In the genomic region with DNA sequence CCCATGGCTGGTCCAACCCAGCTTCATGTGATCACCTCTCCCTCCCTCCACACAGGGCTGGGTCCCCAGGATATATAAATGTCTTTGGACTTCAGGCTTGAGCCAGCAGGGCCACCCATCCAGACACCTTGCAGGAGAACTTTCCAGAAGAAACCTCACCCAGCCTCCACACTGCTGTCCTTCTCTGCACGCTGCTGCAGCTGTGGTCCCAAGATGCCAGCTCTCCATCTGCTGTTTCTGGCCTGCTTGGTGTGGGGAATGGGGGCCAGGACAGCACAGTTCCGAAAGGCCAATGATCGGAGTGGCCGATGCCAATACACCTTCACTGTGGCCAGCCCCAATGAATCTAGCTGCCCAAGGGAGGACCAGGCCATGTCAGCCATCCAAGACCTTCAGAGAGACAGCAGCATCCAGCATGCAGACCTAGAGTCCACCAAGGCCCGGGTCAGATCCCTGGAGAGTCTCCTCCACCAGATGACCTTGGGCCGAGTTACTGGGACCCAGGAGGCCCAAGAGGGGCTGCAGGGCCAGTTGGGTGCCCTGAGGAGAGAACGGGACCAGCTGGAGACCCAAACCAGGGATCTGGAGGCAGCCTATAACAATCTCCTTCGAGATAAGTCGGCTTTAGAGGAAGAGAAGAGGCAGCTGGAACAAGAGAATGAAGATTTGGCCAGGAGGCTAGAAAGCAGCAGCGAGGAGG, we compare ENCODE assay signal across 30 mouse cellular contexts. TPM values are rescaled to one million over a fixed set of nuclear protein-coding genes. Genes with fewer than 3 reads are reported as not detected.
DNase-seq lines count a peak whose midpoint lies in the region; ATAC-seq and TF ChIP-seq lines count a peak whose summit lies in the region.
"Had no signal": no experiment of that assay in that cellular context is flagged by ENCODE, and none has a peak within 500 bp of the region (broad histone marks: within the 10 kb centered on the region; RNA-seq: fewer than 3 reads in every experiment).

A gene (plus strand): TSS at position 105 of the 700 bp plus-strand sequence.

- DNase-seq in heart, adult 18-20 months = peak; percentile 32 to 46
- DNase-seq in gastrocnemius, adult 2 months = peak; percentile 59
- DNase-seq in gastrocnemius, postnatal 36 days = peak in 1 of 2 experiments; percentile 45
- peak; percentile 17 for DNase-seq in heart, postnatal 25 days (ENCODE audit: low spot score)
- no peak for DNase-seq in spleen, postnatal 10 days (ENCODE audit: low spot score in 2 of 2)
- no peak for DNase-seq in lung, adult 18-20 months
- no peak for DNase-seq in T-cell, adult 2 months (ENCODE audit: low spot score)
- DNase-seq: cerebellum, adult 11 months; cerebellum, postnatal 25 days; embryo, embryonic 11 days; kidney, adult 9 months; kidney, postnatal 25 days; liver, embryonic 13.5 days; right cerebral cortex, postnatal 25 days; thymus, postnatal 25 days had no signal

- TF ChIP-seq CTCF in gastrocnemius, adult 2 months (IDR thresholded peaks at IDR 0.05) = no peak

- WGBS in heart, embryonic 11.5 days (ENCODE audit: insufficient replicate concordance) = 77% methylated on average over 10 of the region's 10 CpGs

- no peak within 1 kb of the TSS for H3K4me3 ChIP-seq in heart, embryonic 11.5 days (ENCODE audit: low read depth, low read length)
- peak within 1 kb of the TSS; percentile 61 for H3K4me3 ChIP-seq in gastrocnemius, adult 2 months
- H3K4me3 ChIP-seq: embryonic facial prominence, embryonic 13.5 days; erythroblast, embryonic 14.5 days; forebrain, embryonic 12.5 days; layer of hippocampus, adult 2 months; liver, embryonic 13.5 days; lung, embryonic 15.5 days; megakaryocyte, embryonic 14.5 days; midbrain, embryonic 13.5 days; neural tube, embryonic 12.5 days; stomach, embryonic 15.5 days had no signal

- H3K36me3 ChIP-seq in heart, embryonic 11.5 days (ENCODE audit: control insufficient read depth, insufficient read depth, low read length) = no peaks in the 10 kb centered on the region
- H3K36me3 ChIP-seq: embryonic facial prominence, embryonic 13.5 days; forebrain, embryonic 12.5 days; liver, embryonic 13.5 days; lung, embryonic 15.5 days; midbrain, embryonic 13.5 days; neural tube, embryonic 12.5 days; stomach, embryonic 15.5 days had no signal

- H3K4me1 ChIP-seq in heart, embryonic 11.5 days (ENCODE audit: control insufficient read depth, insufficient read depth, low read length) = no peaks in the 10 kb centered on the region
- H3K4me1 ChIP-seq: embryonic facial prominence, embryonic 13.5 days; forebrain, embryonic 12.5 days; liver, embryonic 13.5 days; megakaryocyte, embryonic 14.5 days; midbrain, embryonic 13.5 days; neural tube, embryonic 12.5 days; stomach, embryonic 15.5 days had no signal

- H3K9ac ChIP-seq in heart, embryonic 11.5 days (ENCODE audit: low read depth, low read length) = no peak within 1 kb of the TSS
- H3K9ac ChIP-seq: embryonic facial prominence, embryonic 13.5 days; forebrain, embryonic 12.5 days; liver, embryonic 13.5 days; lung, embryonic 15.5 days; midbrain, embryonic 13.5 days; neural tube, embryonic 12.5 days; stomach, embryonic 15.5 days had no signal

- no peak within 1 kb of the TSS for H3K27ac ChIP-seq in heart, embryonic 11.5 days (ENCODE audit: low read depth, low read length)
- H3K27ac ChIP-seq in gastrocnemius, adult 2 months = peak within 1 kb of the TSS; percentile 80
- H3K27ac ChIP-seq: embryonic facial prominence, embryonic 13.5 days; forebrain, embryonic 12.5 days; layer of hippocampus, adult 2 months; liver, embryonic 13.5 days; lung, embryonic 15.5 days; midbrain, embryonic 13.5 days; neural tube, embryonic 12.5 days; stomach, embryonic 15.5 days had no signal

- H3K9me3 ChIP-seq in heart, embryonic 11.5 days (replicated peaks; ENCODE audit: control insufficient read depth, low read length) = no peaks in the 10 kb centered on the region
- H3K9me3 ChIP-seq: embryonic facial prominence, embryonic 13.5 days; forebrain, embryonic 12.5 days; liver, embryonic 13.5 days; lung, embryonic 15.5 days; midbrain, embryonic 13.5 days; neural tube, embryonic 12.5 days; stomach, embryonic 15.5 days had no signal

- ATAC-seq in heart, embryonic 11.5 days (replicated peaks; ENCODE audit: insufficient number of reproducible peaks, low FRiP score, low TSS enrichment) = no peak
- ATAC-seq: hindbrain, embryonic 16.5 days; intestine, embryonic 16.5 days; midbrain, embryonic 13.5 days had no signal

- intact Hi-C loops in gastrocnemius, adult 2 months (cut with DNase I) = no loop called here
- intact Hi-C loops in gastrocnemius, postnatal 36 days (cut with DNase I) = no loop called here
- intact Hi-C loops in heart, postnatal 25 days (cut with DNase I) = no loop called here

- H3K4me2 ChIP-seq in heart, embryonic 11.5 days = no peak within 1 kb of the TSS
- H3K4me2 ChIP-seq: embryonic facial prominence, embryonic 13.5 days; forebrain, embryonic 12.5 days; liver, embryonic 13.5 days; lung, embryonic 15.5 days; midbrain, embryonic 13.5 days; neural tube, embryonic 12.5 days; stomach, embryonic 15.5 days had no signal

- H3K27me3 ChIP-seq in heart, embryonic 11.5 days (ENCODE audit: control insufficient read depth, insufficient read depth, low read length) = no peaks in the 10 kb centered on the region
- H3K27me3 ChIP-seq: embryonic facial prominence, embryonic 13.5 days; forebrain, embryonic 12.5 days; liver, embryonic 13.5 days; lung, embryonic 15.5 days; midbrain, embryonic 13.5 days; neural tube, embryonic 12.5 days; stomach, embryonic 15.5 days had no signal

RNA-seq across cellular contexts. Expression of the gene that starts here (rescaled TPM):
- total RNA-seq in heart, adult 18-20 months (2021) = 1 to 10 TPM; 2.9 to 3.9 TPM
- not detected in 2 replicates for polyA plus RNA-seq in heart, embryonic 11.5 days (2014; fragmentation: Nextera tagmentation; extraction: Ambion mirVana)
- total RNA-seq in gastrocnemius, adult 2 months (2021) = 10 to 100 TPM; 37.8 to 63.6 TPM
- total RNA-seq in gastrocnemius, postnatal 36 days (2021) = 10 to 100 TPM; 23.4 to 24.2 TPM
- 1 to 10 TPM; 2.3 TPM for total RNA-seq in heart, postnatal 25 days (2021)
- total RNA-seq: ES-E14 had no signal
- polyA plus RNA-seq: embryonic facial prominence, embryonic 13.5 days; erythroblast, embryonic 14.5 days; forebrain, embryonic 12.5 days; heart, postnatal 0 days; liver, embryonic 13.5 days; lung, embryonic 15.5 days; midbrain, embryonic 13.5 days; neural tube, embryonic 12.5 days; spleen, adult 2 months had no signal

Comparison
In these comparisons a context has a peak if more than half of its experiments do, and no peak if none do; other contexts are left out.
1. RNA of the gene that starts here (total RNA-seq): 37.8 to 63.6 TPM in gastrocnemius, adult 2 months and 23.4 to 24.2 TPM in gastrocnemius, postnatal 36 days; 2.9 to 3.9 TPM in heart, adult 18-20 months and 2.3 TPM in heart, postnatal 25 days; every median in the first group is over 4 times any median in the second.
2. DNase-seq: peak in heart, adult 18-20 months (2 of 2), gastrocnemius, adult 2 months (single experiment) and heart, postnatal 25 days (single experiment); none in spleen, postnatal 10 days (0 of 2), lung, adult 18-20 months (0 of 2) and T-cell, adult 2 months (single experiment).